Mouse (Mus musculus): ENCODE measurements at regions not wholly inside any gene's neighbourhood (a gene's known extent, or its start where the extent isn't known, plus 50 kb on each side); places are given as distances from the start of the nearest gene placed in this dataset.

GRCm38 (mm10) chr3:132017485-132018261, 67.4 kb upstream of the Dkk2 start:
- DNase-seq (ENCODE audit: low spot score) = no peak

- DNase-seq (ENCODE audit: low spot score) = no peak
Measured at GRCm38 (mm10) chr3:132018505-132018904, 66.6 kb upstream of the Dkk2 start.

- no peak for DNase-seq (ENCODE audit: low spot score)
Measured at GRCm38 (mm10) chr3:132022032-132022431, 63.1 kb upstream of the Dkk2 start.

GRCm38 (mm10) chr3:132023342-132023741, 61.8 kb upstream of the Dkk2 start:
- no peak for DNase-seq (ENCODE audit: low spot score)

GRCm38 (mm10) chr3:132029112-132029511, 56.0 kb upstream of the Dkk2 start:
- no peak for DNase-seq (ENCODE audit: low spot score)

- DNase-seq (ENCODE audit: low spot score) = no peak
Measured at GRCm38 (mm10) chr3:132033078-132033713, 51.9 kb upstream of the Dkk2 start.

- DNase-seq (ENCODE audit: low spot score) = no peak
Measured at GRCm38 (mm10) chr3:132035176-132035575, 49.9 kb upstream of the Dkk2 start.
